Mouse (Mus musculus) spleen, postnatal 0 days (tissue): Measurements from ENCODE around the gene Olfr963. TPM values are rescaled to one million over a fixed set of nuclear protein-coding genes. Genes with fewer than 3 reads are reported as not detected.

Experiments
- polyA plus RNA-seq: library from polyadenylated mRNA; unstranded; fragments of >200 nt; fragmentation: Nextera tagmentation; extraction: Ambion mirVana; gene quantifications from 2 replicates; pipeline ENCODE4 v1.2.1, GENCODE M21; 2015

The Olfr963 gene
- not detected in 2 replicates for polyA plus RNA-seq

GRCm38 (mm10) chr9:39666905-39667304, at the start of gene Olfr963:
TSS of gene Olfr963 (plus strand) at chr9:39667205.

DNA sequence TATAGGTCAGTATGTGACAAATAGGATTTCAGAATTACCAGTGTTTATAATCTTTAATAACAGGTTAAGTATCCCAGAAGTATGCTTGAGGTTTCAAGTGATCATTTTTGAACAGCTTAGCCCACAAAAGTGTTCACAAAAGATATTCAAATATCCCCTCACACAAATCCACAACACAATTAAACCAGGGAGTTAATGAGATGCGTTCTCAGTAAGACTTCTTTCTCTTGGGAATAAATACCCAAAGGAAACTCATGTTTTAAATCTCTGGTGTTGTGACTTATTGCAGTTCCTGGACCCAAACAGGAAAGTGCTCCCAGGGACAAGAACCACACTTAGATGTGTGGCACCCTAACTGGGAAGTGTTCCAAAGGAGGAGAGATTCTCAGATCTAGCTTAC, 45.9 kb upstream of the Olfr963 start, which contains the start of gene Olfr960:
Gene Olfr960, plus strand, starts transcription at position 301 of the 400 bp plus-strand sequence.

DNA sequence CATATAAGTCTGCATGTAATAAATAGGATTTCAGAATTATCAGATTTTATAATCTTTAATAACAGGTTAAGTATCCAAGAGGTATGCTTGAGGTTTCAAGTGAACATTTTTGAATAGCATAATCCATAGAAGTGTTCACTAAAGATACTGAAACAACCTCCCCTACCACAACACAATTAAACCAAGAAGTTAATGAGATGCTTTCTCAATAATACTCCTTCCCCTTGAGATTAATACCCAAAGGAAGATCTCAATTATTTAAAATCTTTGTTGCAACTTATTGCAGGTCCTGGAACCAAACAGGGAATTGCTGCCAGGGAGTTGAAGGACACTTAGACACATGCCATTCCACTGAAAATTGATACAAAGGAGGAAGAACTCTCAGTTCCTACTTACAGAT, 22.2 kb upstream of the Olfr963 start, which contains the start of gene Olfr961:
Gene Olfr961, plus strand, starts transcription at position 301 of the 400 bp plus-strand sequence.

GRCm38 (mm10) chr9:39707017-39707416, 40.0 kb downstream of the Olfr963 start, which contains the start of gene Olfr149:
TSS of gene Olfr149 (minus strand) at chr9:39707117.

DNA sequence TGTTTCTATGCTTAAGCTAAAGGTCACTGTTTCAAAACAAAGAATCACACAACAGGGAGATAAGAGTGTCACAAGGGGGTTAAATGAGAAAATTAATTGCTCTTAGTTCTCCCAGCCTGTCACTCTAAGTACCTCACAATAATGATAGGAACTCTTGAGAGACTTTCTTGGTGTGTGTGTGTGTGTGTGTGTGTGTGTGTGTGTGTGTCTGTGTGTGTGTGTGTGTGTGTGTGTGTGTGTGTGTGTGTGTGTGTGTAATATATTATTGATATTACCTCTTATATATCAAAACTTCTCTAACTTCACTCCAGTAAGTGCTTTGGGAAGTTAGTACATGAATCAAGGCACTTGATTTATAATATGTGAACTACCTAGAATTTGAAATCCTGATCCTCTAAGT, 44.0 kb downstream of the Olfr963 start, which contains the start of gene Olfr965:
Gene Olfr965, plus strand, starts transcription at position 301 of the 400 bp plus-strand sequence.

Other genes with a start within 250 kb of the Olfr963 start
- not detected in 2 replicates for gene Olfr952, start 240.1 kb upstream of the Olfr963 start, polyA plus RNA-seq
- not detected in 2 replicates for gene Olfr954, start 210.5 kb upstream of the Olfr963 start, polyA plus RNA-seq
- gene Olfr955, start 195.3 kb upstream of the Olfr963 start, polyA plus RNA-seq = not detected in 2 replicates
- gene Olfr44, start 173.2 kb upstream of the Olfr963 start, polyA plus RNA-seq = not detected in 2 replicates
- gene Olfr957, start 151.4 kb upstream of the Olfr963 start, polyA plus RNA-seq = not detected in 2 replicates
- not detected in 2 replicates for gene Olfr958, start 113.2 kb upstream of the Olfr963 start, polyA plus RNA-seq
- not detected in 2 replicates for gene Olfr959, start 91.6 kb upstream of the Olfr963 start, polyA plus RNA-seq
- gene AW551984, start 62.8 kb upstream of the Olfr963 start, polyA plus RNA-seq = 2.8 and 4.7 TPM in 2 replicates
- gene Olfr148, start 56.5 kb upstream of the Olfr963 start, polyA plus RNA-seq = not detected in 2 replicates
- gene Olfr960, start 45.8 kb upstream of the Olfr963 start, polyA plus RNA-seq = not detected in 2 replicates
- not detected in 2 replicates for gene Olfr961, start 22.1 kb upstream of the Olfr963 start, polyA plus RNA-seq
- not detected in 2 replicates for gene Olfr149, start 39.9 kb downstream of the Olfr963 start, polyA plus RNA-seq
- gene Olfr965, start 44.1 kb downstream of the Olfr963 start, polyA plus RNA-seq = not detected in 2 replicates
- gene Olfr150, start 63.8 kb downstream of the Olfr963 start, polyA plus RNA-seq = not detected in 2 replicates
- not detected in 2 replicates for gene Olfr967, start 79.0 kb downstream of the Olfr963 start, polyA plus RNA-seq
- gene Olfr968, start 116.0 kb downstream of the Olfr963 start, polyA plus RNA-seq = not detected in 2 replicates
- not detected in 2 replicates for gene Olfr969, start 123.7 kb downstream of the Olfr963 start, polyA plus RNA-seq
- not detected in 2 replicates for gene Olfr970, start 141.7 kb downstream of the Olfr963 start, polyA plus RNA-seq
- not detected in 2 replicates for gene Olfr971, start 169.7 kb downstream of the Olfr963 start, polyA plus RNA-seq
- gene Olfr972, start 199.2 kb downstream of the Olfr963 start, polyA plus RNA-seq = not detected in 2 replicates
- not detected in 2 replicates for gene Olfr229, start 240.1 kb downstream of the Olfr963 start, polyA plus RNA-seq